Mouse (Mus musculus) kidney, postnatal 36 days (tissue): ENCODE measurements around the gene Cdh12.

Experiments
- DNase-seq, 2 experiments: peaks; one replicate each; pipeline ENCODE4 v3.0.0; 2021 to 2022; ENCODE audit warnings: mixed read lengths in 2 of 2

The Cdh12 gene

DNA sequence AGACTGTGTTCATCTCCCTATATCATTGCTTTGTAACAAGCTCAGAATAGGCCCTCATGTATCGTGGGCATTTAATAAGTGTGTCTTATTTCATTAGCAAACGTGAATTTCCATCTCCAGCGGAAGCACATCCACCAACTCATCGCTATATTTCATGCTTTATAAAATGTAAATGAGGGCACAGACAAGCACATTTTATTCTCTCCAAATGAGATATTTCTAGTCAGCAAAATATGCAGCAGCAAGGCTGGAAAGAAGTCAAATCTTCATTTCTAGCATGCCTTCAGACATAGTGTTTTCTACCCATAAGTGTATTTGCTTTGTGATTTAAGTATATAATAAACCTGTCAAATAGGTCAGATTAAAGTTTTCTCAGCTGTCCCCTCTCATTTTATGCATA is 262.8 kb downstream of the Cdh12 start:
- no peak for DNase-seq

DNA sequence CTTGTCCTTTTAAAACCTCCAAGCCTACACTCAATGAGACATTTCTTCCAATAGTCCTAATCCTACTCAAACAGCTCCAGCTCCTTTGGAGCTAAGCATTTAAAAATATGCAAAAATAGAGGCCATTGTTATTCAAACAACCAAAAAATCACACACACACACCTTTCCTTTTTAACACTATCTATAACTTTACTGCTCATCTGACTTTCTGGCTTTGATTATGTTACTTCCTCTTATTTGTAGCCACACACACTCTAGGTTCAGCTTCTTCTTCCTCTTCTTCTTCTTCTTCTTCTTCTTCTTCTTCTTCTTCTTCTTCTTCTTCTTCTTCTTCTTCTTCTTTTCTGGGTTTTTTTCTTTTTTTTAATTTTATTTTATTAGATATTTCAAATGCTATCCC is 323.2 kb downstream of the Cdh12 start:
- no peak for DNase-seq

DNA sequence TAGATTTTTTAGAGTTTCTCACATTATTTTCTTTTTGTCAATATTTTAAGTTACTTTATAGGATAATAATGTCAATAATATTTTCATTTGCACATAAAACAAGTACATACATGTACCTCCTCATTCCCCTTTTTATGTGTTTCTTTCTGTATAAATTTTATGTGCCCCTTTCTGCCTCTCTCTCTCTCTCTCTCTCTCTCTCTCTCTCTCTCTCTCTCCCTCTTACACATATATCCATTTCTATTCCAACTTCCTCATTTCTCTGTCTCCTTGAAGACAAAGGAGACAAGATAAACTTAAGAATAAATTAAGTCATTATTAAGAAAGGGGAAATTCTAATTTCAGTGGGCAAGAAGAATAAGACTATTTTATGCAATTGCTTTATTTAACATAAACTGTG is 324.4 kb downstream of the Cdh12 start:
- DNase-seq: no peak

DNA sequence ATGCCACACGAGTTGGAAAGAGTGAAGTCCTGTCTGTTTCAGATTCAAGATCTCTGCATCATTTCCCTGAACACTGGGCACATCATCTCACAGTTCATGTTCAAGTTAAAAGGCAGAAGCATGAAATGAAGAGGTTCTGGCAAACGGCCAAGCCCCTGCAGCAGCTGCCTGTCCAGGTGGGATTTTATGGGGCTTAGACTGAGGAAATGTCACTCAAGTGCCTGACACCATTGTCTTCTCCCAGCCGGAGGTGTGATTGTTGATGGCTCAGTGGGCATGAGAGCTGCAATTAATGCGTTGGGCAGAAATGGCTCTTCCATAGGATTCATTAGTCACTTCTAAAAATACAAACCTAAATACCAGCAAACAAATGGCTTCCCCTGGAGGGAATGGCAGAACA is 347.9 kb downstream of the Cdh12 start:
- no peak for DNase-seq

DNA sequence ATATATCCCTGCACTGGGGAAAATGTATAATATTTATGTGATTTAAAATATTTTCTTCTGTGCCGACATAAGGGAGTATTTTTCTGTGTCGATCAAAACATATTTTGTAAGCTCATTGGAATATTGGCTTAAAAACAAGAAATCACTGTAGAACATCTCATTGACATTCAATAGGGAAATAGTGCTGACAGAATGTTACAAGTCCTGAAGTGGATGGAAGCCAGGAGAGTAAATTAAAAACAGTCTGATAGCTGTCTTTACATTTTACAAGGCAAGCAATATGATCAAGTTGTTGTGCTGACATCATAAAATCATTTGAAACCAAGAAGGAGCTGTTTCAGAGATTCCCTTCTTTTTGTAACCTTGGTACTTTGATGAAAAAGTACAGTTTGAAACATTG is 349.5 kb downstream of the Cdh12 start:
- DNase-seq: no peak

DNA sequence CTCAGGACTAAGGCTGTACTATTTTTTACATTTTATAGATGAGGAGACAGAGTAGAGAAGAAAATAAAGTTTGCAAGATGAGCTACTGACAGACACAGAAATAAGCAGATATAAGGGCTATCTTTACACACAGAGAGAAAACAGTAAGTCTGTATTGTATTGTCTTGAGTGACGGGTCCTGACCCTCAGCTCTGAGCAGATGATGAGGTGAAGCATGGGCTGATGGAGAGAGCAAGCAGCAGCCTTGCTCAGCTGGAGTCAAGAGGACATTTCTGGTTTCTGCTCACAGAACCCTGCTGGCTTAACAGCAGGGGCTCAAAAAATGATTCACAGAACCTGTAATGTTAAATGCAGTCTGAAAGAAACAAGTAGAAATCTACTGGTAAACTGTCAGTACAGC is 386.8 kb downstream of the Cdh12 start:
- no peak for DNase-seq

DNA sequence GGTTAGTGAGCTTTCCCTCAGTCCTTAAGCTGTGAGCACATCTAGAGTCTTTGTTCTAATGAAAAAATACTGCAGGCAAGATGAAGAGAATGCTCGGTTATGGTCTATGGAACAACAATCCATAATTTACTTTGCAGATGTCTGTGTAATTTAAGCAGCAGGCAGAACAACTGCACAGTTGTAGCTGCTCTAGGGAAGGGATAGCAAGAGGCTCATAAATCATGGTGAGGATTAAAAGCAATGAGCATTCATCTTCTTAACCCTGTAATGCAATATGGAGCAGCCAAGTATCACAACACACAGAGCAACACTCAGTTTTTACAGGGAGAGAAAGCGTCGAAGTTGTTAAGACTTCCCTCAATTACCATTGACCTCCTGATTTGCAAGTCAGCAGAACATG is 387.9 kb downstream of the Cdh12 start:
- no peak for DNase-seq

DNA sequence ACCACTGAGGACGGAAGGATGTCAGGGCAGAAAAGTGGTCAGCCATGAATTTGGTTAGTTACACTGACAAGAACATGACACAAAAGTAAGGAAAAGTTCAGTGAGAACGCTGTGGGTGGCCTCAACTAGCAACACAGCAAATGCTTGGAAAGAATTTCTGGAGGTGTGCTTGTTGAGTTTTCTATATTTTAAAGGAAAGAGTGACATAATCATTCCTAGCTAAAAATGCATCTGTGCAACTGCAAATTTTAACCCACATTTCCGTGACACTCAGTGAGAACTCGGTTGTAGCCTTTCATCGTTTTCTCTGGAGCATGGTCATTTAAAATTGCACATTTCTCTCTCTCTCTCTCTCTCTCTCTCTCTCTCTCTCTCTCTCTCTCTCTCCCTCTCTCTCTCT is 392.4 kb downstream of the Cdh12 start:
- DNase-seq: no peak

DNA sequence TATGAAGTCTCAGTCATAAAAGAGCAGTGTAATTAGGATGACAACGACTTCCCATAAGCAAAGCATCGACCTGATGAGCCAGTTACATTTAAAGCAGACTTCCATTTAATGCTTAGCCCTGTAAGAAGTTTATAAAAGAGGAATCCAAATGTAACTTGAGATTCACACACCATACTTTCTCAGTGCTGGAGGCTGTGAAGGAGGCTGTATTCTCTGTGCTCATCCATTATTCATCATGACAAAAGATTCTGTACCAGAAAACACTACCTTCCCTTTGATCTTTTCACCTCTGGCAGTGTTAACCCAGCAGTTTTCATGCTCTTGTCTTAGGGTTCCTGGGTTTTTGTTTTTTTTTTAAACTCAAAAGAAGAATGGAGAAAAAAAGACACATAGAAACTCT is 414.0 kb downstream of the Cdh12 start:
- DNase-seq: no peak

DNA sequence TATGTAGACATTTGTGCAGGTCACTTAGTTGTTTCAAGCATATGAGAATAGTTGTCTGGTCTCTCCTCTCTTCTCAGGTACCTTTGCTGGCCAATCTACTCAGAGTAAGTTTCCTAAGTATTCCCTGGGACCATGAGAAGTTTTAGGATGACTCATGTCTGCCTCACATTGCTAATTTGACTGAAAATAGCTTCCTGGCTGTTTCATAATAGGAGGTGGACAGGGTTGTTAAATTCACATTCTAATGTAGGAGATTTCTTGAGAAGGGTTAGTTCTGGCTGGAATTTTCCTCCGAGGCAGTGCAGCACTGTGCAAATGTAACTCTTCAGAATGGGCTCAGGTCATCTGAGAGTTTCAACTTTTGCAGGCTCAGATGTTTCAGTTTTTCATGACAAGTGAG is 423.5 kb downstream of the Cdh12 start:
- no peak for DNase-seq

DNA sequence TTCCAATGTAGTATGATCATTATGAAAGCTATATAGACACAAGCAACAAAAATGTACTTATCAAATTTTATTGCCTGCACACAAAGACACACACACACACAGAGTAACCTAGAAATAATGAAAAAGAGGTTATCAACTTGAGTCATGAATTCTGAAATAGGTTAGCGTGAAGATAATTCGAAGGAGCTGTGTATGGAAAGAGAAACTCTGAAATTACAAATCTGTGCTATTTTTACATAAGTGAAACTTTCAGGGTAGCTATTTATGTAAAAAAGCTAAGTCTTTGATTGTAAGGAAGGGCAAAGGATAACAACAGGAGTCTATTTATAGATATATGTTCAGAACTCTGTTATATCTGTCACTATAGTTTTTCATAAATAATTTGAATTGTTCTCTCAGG is 427.9 kb downstream of the Cdh12 start:
- no peak for DNase-seq

DNA sequence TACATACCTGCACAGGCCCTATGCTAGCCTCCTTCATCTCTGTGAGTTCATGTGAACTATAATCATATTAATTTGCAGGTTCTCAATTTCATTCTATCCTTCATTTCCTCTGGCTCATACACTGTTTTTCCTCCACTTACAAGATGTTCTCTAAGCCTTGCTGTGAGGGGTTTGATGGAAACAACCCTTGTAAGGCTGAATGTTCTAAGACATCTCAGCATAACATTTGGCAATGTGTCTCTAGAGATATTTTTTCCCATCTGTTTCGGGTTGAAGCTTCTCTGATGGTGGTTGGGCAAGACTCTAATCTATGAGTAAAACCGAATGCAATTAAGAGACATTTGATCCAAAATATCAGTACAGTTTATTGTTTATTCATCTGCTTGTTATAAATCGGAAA is 444.4 kb downstream of the Cdh12 start:
- DNase-seq: no peak

DNA sequence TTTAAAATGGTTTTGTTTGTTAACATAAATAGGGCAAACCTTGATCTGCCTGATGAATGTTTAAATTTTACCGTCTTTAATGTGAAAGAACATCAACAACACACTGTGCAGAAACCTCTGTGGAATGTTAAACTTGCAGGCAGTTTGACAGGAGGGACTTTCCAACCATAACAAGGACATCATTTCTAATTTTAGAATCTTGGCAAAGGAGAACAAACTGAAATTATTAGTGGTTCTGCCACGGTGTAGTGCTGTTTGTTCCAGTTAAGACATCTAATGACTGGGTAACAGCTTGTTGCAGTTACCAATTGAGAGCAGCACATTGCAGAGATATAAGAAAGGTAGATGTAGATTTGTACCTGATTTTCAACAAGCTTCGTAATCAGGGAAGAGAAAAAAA is 453.5 kb downstream of the Cdh12 start:
- DNase-seq: no peak

DNA sequence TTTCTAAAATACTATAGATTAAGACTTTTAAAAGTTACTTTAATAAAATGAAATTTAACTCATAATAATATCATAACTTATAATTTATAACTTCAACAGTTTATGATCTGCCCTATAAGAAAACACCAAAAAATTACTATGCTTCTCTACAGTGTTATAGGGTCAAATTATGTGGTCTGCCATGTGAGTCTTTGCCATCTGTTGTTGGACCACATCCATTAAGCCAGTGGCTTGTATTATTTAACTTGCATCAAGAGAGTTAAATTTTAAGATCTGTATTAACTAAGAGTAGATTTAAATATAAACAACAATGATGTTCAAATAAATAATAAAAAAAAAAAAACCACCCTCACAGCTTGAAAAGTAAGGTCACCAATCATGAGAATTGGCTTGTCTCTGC is 479.2 kb downstream of the Cdh12 start:
- DNase-seq: no peak

DNA sequence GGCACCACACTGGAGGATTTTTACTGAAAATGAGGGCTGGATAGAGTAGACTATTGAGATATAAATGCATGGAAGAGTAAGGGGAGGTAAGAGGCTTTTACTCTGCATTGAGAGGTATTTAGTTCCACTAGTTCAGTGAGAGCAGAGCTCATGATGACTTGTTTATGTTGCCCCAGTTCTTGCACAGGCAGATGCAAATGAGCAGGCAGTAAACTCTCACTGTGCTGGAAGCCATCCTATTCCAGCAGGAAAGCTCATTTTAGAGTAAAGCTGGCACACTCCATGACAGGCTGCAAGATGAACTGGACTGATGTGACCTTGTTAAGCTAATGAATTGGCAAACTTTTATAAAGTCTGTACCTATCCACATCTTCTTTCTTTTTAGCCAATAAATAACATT is 494.9 kb downstream of the Cdh12 start:
- no peak for DNase-seq

DNA sequence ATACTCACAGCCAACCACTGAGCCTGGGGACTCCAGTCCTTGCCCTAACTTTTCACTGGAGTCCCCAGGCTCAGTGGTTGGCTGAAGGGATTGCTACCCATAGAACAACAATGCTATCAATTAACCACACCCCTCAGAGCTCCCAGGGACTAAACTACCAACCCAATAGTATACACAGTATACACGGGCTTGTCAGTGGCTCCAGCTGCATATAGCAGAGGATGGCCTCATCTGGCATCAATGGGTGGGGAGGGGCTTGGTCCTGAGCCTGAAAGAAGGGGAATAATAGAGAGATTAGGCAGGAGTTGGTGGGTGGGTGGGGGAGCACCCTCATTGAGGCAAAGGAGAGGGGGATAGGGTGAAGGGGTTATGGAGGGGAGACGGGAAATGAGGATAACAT is 518.4 kb downstream of the Cdh12 start:
- no peak for DNase-seq

DNA sequence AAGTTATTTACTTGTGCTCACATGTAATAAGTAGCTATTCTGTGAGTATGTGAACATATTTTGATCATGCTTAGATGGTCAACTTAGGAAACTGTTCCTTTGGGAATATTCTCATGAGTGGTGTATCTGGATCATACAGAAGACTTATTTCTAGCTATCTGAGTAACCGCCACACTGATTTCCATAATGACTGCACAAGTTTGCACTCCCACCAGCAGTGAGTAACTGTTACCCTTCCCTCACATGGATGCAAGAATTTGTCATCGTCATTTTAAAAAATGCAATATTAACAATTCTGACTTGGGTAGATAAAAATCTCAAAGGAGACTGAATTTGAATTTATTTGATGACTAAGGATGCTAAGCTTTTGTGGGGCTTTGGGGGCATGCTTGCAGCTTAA is 522.0 kb downstream of the Cdh12 start:
- no peak for DNase-seq

DNA sequence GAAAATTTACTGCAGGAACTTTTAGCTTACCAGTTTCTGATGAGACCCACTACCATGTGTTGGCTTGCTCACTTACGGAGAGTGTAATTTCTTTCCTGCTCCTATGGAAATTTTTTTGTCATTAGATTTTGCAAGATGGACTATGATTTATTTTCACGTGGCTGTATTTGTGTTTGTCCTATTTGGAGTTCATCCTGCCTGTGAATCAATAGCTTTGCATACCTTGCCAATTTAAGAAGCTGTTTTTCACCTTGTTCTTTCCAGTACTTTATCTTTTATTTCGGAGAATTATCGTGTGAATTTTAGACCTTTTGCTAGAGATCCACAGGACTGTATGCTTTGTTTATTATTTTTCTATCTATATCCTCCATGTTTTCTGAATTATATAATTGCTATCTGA is 551.5 kb downstream of the Cdh12 start:
- DNase-seq: no peak

DNA sequence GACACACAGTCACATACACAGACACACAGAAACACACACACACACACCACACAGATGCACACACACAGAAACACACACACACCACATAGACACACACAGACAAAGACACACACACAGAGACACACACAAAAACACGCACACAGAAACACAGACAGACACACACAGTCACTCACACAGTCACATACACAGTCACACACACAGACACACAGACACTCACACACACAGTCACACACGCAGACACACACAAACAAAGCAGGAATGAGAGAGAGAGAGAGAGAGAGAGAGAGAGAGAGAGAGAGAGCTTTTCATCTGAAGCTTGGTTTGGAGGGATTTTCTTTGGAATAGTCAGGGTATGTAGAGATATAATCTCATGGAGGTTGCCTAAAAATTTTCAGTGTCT is 558.9 kb downstream of the Cdh12 start:
- DNase-seq: no peak

DNA sequence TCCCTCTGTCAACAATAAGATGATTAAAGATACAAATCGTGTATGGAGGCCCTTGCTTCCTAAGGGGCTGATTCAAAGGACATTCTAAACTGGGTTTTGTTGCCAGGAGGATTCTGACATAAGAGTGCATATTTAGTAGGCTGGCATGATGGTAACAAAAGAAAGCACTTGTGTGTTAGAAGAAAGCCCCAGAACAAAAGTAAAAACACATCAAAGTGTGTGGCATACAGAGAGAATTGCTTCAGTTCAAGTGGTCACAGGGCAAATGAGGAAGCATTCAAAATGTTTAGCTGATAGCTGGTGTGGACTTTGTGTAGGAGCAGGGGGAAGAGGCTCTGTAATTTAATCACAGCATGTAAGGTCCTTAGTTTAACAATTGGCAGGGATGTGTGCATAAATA is 559.4 kb downstream of the Cdh12 start:
- no peak for DNase-seq

DNA sequence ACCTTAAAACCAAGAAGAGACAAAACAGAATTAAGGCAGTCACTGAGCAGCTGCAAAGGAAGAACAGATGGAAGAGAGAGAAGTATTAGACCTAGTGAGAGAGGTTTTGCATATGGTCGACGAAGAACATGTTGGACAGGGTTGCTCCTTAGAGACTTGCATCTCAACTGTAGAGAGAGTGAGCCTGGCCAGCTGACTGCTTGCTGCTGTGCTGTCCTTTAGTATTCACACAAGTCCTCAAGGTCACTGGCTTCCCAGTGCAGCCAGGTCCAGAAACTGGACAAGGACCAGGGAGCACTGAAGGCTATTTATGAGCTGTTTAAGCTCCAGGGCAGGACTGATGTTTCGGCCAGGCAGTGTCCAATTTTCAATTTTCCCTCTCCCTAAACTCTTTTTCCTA is 559.9 kb downstream of the Cdh12 start:
- no peak for DNase-seq

DNA sequence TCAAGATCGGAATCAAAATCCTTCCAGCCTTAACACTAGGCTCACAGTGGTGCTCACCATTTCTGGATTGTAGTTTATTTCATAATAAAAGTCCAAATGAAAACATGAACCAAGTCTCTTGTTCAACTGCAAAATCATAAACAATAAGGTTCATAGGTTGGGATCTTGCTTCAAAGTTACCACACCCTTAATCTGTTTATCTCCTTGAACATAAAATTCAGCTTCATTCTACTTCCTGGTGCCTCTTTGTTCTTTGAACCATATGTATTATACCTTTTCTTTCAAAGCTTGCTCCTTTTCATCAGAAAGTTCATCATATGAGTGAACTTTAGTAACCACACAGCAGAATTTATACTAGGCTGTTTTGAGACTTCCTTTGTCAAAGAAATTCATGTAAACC is 614.6 kb downstream of the Cdh12 start:
- DNase-seq: no peak

DNA sequence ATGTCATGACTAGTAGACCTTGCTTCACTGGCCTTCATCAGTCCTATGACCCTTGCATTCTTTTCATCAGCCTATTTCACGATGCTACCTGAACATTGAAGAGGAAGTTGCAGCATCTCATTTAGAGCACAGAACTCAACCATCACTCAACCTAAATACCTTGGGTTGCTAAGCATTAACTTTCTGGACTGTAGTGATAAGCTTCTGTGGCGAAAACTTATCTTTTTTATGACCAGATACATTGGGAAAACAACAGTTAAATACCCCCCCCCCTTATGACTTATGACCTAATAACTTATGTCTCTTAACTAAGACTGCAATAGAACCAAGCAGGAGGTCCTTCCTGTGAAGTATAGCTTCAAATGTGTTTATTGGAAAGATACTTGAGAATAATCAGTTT is 620.2 kb downstream of the Cdh12 start:
- no peak for DNase-seq

DNA sequence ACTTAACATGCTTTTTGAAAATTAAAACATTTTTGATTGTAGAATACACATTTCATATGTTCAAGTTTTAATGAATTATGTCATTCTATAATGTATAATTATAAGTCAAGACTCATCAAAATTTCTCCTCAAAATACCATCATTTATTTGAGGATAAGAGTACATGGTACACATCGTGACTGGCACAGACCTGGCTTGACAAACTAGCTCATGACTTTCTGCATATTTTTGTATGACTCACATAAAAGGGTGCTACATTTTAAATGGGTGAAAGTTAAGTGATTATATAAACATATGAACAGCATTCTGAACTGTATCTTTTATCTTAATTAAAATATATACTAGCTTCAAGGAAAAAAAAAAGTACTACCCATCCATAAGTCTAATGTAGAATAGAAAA is 643.8 kb downstream of the Cdh12 start:
- no peak for DNase-seq

DNA sequence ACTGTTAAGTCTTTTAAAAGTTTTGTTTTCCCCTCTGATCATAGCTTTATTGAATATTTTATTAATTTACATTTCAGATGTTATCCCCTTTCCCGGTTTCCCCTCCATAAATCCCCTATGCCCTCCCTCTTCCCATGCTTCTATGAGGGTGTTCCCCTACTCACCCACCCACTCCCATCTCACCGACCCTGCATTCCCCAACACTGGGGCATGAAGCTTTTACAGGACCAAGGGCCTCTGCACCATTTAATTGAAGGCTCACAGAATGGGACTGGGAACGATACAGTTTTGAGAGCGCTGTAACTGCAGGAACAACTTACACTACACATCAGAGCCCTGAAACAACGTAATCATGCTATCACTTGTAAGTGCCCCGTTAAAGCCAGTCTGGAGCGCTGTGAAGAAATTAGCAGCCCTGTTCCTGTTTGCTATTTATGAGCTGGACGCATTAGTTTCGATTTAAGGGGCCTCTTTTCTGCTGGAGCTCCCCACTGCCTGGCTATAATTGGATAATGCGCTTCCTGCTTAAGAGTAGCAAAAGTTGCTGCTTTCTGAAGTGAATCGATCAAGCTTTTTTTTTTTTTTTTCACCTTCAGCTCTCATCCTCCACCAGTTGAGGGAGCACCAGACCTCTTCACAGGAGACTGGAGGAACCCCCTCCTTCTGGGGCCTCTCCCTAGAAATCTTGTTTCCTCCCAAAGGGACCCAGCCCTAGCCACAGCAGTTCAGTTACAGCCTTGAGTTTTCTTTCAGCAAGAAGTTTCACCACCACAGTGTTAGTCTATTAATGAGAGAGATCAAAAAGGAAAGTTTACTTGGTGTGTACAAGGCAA is 660.2 kb downstream of the Cdh12 start:
- DNase-seq: no peak
